Mouse (Mus musculus) 3T3-L1 (cell line): ENCODE results near the gene Gnas.
"Not testable (repeated sequence)": the region's sequence is repeated elsewhere in the genome, so short reads cannot be mapped to it uniquely, and the experiment has no call there.

Experiments used
- DNase-seq: peaks from one replicate; pipeline ENCODE4 v3.0.0-alpha.2; 2015; ENCODE audit warnings: low read depth, low spot score

The Gnas gene

DNA sequence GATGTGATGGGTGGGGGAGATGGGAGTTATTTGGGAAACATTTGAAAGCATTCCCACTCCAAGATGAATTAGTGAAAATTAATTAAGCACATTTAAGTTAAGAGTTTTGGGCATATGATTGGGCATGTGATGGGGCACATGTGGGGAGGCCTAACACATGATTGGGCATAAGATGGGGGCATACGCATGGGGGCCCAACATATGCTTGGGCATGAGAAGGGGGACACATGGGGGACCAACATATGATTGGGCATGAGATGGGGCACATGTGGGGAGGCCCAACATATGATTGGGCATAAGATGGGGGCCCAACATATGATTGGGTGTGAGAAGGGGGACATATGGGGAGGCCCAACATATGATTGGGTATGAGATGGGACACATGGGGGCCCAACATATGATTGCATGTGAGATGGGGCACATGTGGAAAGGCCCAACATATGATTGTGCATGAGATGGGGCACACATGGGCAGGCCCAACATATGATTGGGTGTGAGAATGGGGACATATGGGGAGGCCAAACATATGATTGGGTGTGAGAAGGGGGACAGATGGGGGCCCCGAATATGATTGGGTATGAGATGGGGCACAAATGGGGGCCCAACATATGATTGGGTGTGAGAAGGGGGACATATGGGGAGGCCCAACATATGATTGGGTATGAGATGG is 63.0 kb downstream of the Gnas start:
- DNase-seq, result not testable (repeated sequence)

DNA sequence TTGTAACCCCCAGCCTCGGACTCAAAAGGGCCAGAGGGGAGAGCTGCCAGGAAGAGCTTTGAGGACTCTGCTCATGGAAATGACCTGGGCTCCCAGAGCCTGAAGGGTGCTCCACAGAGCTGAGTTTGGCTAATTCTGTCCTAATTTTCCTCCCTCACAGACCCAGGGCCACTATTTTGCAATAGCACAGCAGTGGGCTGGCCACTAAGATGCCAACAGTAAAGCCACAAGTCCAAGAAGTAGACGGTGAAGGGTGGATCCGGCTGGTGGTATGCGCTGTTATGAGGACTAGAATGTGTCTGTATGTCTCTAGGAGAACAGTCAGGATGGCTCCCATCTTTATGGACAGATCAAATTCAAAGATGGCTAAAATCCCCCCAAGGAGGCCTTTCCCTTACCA is 74.4 kb downstream of the Gnas start:
- no peak for DNase-seq

DNA sequence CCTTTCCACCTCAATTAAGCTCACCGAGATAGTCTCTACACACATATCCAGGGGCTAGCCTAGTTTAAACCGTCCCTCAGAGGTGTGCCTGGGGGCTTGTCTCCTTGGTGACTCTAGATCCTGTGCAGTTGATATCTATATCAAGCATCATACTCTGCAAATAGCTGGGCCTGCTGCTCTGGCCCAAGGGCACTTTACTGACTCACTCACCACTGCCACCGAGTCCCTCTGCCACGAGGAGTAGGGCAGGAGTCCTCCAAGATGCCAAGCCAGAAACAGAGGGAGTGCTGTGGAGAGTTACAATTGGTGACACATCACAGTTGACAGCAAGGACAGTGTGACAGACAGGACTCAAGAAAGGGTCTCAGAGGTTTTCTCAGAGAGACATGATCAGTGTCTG is 75.5 kb downstream of the Gnas start:
- no peak for DNase-seq

DNA sequence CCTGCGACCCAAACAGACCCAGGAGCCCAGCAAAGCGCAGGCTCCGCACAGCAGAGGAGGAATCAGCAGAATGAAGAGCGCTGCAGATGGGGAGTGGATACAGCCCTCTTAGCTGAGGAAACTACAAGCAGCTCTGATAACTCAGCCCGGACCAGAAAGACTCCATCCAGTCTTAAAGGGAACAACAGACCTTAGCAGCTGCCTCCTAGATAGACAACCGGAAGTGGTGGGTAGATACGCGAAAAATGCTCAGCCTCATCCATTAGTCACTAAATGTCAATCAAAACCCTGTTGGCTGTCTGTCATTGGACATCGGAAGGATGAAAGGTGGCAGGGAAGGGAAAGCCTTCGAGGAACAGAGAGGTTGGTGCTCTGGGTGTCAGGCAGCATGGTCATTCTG is 82.5 kb downstream of the Gnas start:
- no peak for DNase-seq

DNA sequence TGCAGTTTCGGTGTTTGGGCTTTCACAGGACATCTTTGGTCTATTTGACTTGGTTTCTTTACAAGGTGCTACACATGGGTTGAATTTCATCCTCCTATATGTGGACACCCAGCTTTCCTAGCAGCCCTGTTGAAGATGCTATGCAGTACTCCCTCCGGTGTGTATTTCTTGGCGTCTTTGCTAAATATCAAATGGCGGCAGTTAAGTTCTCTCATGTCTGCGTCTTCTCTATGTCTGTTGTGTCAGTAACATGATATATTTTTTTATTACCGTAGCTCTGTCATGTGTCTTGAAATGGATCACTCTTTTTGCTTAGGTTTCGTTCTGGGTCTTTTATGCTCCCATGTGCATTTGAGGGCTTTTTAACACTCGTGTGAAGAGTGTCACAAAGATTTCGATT is 96.9 kb downstream of the Gnas start:
- no peak for DNase-seq

DNA sequence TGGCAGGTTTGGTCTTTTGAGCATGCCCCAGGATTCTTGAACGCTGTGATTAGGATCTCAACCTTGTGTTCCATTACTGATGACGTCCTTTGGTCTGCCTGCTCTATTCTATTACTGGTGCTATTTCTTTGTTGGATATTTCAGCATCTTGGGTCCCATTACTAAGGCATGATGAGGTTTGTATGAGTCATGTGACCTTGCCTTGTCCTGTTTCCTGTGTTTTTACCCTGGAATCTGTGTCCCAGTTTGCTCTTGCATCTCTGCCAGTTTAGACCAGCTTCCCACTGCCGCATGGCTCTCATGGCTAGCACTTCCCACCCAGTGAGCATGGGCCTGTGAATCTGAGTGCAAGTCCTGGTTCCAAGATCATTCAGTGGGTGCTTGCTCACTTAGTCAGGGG is 107.8 kb downstream of the Gnas start:
- DNase-seq, result peak; percentile 62

DNA sequence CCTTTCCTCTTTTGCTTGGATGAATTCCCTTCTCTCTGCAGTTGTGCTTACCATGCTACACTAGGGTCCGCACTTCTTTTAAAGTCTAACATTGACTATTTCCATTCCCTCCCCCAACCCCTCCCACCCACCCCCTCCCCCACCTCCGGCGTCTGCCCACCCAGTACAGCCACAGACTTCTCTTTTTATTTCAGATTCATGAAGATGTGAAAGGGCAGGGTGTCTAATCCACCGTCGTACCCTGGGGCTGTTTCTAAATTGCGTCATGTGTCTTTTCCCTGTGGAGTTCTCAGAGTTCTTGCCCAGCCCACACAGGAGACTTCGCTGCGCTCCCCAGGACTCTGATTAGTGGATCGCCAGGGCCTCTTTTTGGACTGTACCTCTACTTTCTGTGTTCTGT is 108.4 kb downstream of the Gnas start:
- no peak for DNase-seq

DNA sequence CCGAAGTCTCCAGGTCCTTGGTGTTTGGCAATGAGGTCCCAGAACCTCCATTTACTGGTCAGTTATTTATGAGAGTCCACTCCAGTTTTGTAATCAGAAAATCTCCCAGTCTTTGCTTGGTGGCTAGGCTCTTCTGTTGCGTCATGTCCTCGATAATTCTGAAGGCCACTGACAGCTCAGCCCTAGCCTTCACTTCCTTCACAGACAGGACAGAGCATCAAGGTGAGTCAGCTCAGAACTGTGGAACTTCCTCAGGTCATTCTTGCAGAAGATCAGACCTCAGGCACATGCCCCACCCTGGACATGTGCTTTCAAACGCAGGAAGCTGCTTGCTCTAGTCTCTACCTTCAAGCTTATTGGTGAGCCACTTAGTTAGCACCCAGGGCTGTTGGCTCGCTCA is 109.3 kb downstream of the Gnas start:
- DNase-seq, result no peak
